Mouse (Mus musculus) limb, embryonic 13.5 days (tissue): ENCODE results near the gene Clk2. TPM values are rescaled to one million over a fixed set of nuclear protein-coding genes. Genes with fewer than 3 reads are reported as not detected.
"Not testable (repeated sequence)": the region's sequence is repeated elsewhere in the genome, so short reads cannot be mapped to it uniquely, and the experiment has no call there.

Source experiments
- ATAC-seq: fragments of 200-750 bp; cut with Nextera tagmentation; 2 replicates; pipeline ENCODE4 v1.8.0; 2017; ENCODE audit warnings: low read depth, moderate number of reproducible peaks, moderate TSS enrichment; ENCODE audit not compliant: low FRiP score
- H3K27ac ChIP-seq: fragments of 300-500 bp; sonication (generic); 2 replicates; pipeline ENCODE4 v1.5.1; 2015; ENCODE audit warnings: inconsistent platforms, mild to moderate bottlenecking, moderate library complexity
- H3K27me3 ChIP-seq: fragments of 300-500 bp; sonication (generic); 2 replicates; pipeline ENCODE4 v1.6.1; 2015; ENCODE audit warnings: mild to moderate bottlenecking, inconsistent platforms
- H3K36me3 ChIP-seq: fragments of 300-500 bp; sonication (generic); 2 replicates; pipeline ENCODE4 v1.6.1; 2015; ENCODE audit warnings: inconsistent platforms, mild to moderate bottlenecking, moderate library complexity
- H3K4me1 ChIP-seq: fragments of 300-500 bp; sonication (generic); 2 replicates; pipeline ENCODE4 v1.6.1; 2015; ENCODE audit warnings: inconsistent platforms
- H3K4me2 ChIP-seq: fragments of 300-500 bp; sonication (generic); replicated peaks from 2 replicates; pipeline ENCODE4 v1.6.1; 2015; ENCODE audit warnings: inconsistent platforms, mild to moderate bottlenecking, moderate library complexity
- H3K4me3 ChIP-seq: fragments of 300-500 bp; sonication (generic); 2 replicates; pipeline ENCODE4 v1.5.1; 2015; ENCODE audit warnings: moderate library complexity, mild to moderate bottlenecking, inconsistent platforms
- H3K9ac ChIP-seq: fragments of 300-500 bp; sonication (generic); 2 replicates; pipeline ENCODE4 v1.6.1; 2015; ENCODE audit warnings: mild to moderate bottlenecking, inconsistent platforms
- H3K9me3 ChIP-seq: fragments of 300-500 bp; sonication (generic); 2 replicates; pipeline ENCODE4 v1.6.1; 2016; ENCODE audit warnings: inconsistent platforms
- WGBS: fragments of 180-500 bp; shearing (Covaris S2); methylation state at CpG from one replicate; pipeline ENCODE4 v1.1.7; 2015; 5-methylcytosine and 5-hydroxymethylcytosine counted together
- polyA plus RNA-seq: library from polyadenylated mRNA; unstranded; fragments of >200 nt; fragmentation: Nextera tagmentation; extraction: Ambion mirVana; gene quantifications from 2 replicates; pipeline ENCODE4 v1.2.1, GENCODE M21; 2015

Gene Clk2
- polyA plus RNA-seq, 1 experiment from 2014 or later, result 32.3 TPM

DNA sequence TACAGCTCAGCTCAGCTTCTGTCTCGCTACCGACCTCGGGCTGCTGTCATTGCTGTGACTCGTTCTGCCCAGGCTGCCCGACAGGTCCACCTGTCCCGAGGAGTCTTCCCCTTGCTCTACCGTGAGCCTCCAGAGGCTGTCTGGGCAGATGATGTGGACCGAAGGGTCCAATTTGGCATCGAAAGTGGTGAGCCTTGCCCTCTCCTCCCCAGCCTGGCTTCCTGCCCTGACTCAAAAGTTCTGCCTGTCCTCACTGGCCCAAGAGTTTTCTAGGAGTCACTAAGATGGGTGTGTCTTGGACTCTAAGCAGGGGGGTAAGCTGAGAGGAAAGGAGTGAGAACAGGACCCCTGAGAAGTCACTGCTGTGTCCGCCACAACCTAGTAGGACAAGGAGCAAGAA is 19.8 kb upstream of the Clk2 start:
- no peaks in the 10 kb centered on the region for H3K36me3 ChIP-seq
- no peaks in the 10 kb centered on the region for H3K9me3 ChIP-seq
- H3K4me1 ChIP-seq, result peaks cover 7% of the 10 kb centered on the region
- no peak overlapping the region for H3K9ac ChIP-seq
- no peak overlapping the region for H3K4me2 ChIP-seq
- 61% methylated on average over 10 of the region's 10 CpGs for WGBS
- H3K27ac ChIP-seq, result no peak overlapping the region
- H3K4me3 ChIP-seq, result no peak overlapping the region
- H3K27me3 ChIP-seq, result peaks cover 43% of the 10 kb centered on the region
- ATAC-seq, result no peak

- Histone ChIP-seq H3K4me1 (peaks cover 7% of the 10 kb centered on the region), H3K36me3 (no peaks in the 10 kb centered on the region), H3K4me3 (no peak overlapping the region), H3K27ac (no peak overlapping the region), H3K27me3 (peaks cover 50% of the 10 kb centered on the region), H3K9me3 (no peaks in the 10 kb centered on the region), H3K9ac (no peak overlapping the region), H3K4me2 (no peak overlapping the region)
- no peak for ATAC-seq
- 15% methylated on average over 8 of the region's 8 CpGs for whole genome bisulfite sequencing
Observed at GRCm38 (mm10) chr3:89145566-89145965, 19.0 kb upstream of the Clk2 start.

DNA sequence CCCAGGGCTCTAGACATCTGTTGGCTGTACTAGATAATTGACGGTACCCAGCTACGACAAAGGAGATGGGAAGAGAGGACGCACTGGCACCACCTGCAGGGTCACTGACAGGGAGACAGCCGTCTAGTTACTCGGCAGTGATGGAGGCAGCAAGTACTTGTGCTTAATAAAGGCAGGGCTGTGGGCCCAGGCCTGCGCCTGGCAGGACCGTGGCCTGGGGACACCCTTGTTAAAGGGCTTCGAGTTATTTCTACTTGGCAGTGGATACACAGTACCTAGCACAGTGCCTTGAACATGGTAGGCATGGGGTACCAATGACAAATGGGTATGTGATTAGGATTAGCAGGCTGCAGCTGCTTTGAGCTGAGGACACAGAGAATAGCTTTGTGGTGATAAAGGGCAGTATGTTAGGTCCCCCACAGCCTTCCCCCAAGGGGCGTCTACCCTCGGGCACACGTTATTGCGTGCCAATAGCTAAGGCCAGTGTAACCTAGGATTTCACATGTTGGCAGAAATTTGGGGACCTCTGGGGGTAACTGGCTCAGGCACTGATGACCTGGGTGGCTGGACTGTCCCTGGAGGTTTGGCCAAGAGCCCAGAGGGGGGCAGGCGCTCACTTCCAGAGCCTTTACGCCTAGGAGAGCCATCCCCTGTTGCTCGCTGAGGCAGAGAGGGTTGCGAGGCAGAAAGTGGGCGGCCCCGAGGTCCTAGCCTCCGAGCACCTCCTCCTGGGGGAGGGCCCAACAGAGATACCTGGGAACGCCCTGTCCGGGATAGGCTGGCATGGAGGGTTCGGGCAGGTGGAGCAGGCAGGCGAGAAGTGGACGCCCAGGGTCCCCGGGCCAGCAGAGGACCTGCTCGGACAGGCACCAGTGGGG is 17.3 kb upstream of the Clk2 start:
- Histone ChIP-seq H3K36me3 (no peaks in the 10 kb centered on the region), H3K9me3 (no peaks in the 10 kb centered on the region), H3K4me2 (peak overlapping the region; percentile 63), H3K4me3 (peak overlapping the region; percentile 35), H3K9ac (peak overlapping the region; percentile 55), H3K27ac (no peak overlapping the region), H3K4me1 (peaks cover 7% of the 10 kb centered on the region), H3K27me3 (peaks cover 65% of the 10 kb centered on the region)
- peak; percentile 53; the same call in 1 of the 2 replicates for ATAC-seq
- WGBS, result 23% methylated on average over 26 of the region's 26 CpGs

- no peak overlapping the region for H3K27ac ChIP-seq
- peak overlapping the region; percentile 55 for H3K9ac ChIP-seq
- 5% methylated on average over 15 of the region's 15 CpGs for WGBS
- no peak for ATAC-seq
- no peaks in the 10 kb centered on the region for H3K9me3 ChIP-seq
- H3K36me3 ChIP-seq, result no peaks in the 10 kb centered on the region
- peaks cover 7% of the 10 kb centered on the region for H3K4me1 ChIP-seq
- H3K4me2 ChIP-seq, result peak overlapping the region; percentile 63
- peak overlapping the region; percentile 35 for H3K4me3 ChIP-seq
- peaks cover 71% of the 10 kb centered on the region for H3K27me3 ChIP-seq
Observed at GRCm38 (mm10) chr3:89147979-89148311, 16.6 kb upstream of the Clk2 start.

DNA sequence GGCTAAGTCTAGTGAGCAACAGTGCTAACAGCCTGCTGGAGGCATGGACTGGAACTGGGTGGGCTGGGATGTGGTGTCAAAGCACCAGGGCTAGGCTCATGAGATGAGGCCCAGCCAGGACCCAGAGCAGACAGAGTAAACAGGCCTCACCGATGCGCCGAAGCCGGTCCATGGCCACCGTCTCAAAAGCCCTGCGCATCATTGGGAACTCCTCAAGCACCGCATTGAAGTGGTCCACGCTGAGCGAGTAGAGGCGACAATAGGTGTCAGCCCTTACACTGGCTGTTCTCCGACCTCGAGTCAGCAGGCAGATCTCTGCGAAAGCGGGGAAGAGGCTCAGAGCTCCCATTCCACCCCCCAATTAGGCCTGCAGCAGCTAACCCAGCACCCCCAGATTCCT is 16.0 kb upstream of the Clk2 start:
- Histone ChIP-seq H3K4me1 (peaks cover 7% of the 10 kb centered on the region), H3K4me3 (no peak overlapping the region), H3K27me3 (peaks cover 72% of the 10 kb centered on the region), H3K27ac (no peak overlapping the region), H3K9ac (no peak overlapping the region), H3K9me3 (no peaks in the 10 kb centered on the region), H3K36me3 (no peaks in the 10 kb centered on the region), H3K4me2 (peak overlapping the region; percentile 63; the same call in 1 of the 2 replicates)
- 73% methylated on average over 14 of the region's 14 CpGs for WGBS
- ATAC-seq, result no peak

- WGBS, result 41% methylated on average over 17 of the region's 17 CpGs
- peaks cover 57% of the 10 kb centered on the region for H3K27me3 ChIP-seq
- H3K4me2 ChIP-seq, result no peak overlapping the region
- no peak overlapping the region for H3K4me3 ChIP-seq
- no peak for ATAC-seq
- H3K36me3 ChIP-seq, result no peaks in the 10 kb centered on the region
- no peaks in the 10 kb centered on the region for H3K9me3 ChIP-seq
- no peak overlapping the region for H3K9ac ChIP-seq
- peaks cover 7% of the 10 kb centered on the region for H3K4me1 ChIP-seq
- no peak overlapping the region for H3K27ac ChIP-seq
Observed at GRCm38 (mm10) chr3:89152084-89152835, 12.3 kb upstream of the Clk2 start.

DNA sequence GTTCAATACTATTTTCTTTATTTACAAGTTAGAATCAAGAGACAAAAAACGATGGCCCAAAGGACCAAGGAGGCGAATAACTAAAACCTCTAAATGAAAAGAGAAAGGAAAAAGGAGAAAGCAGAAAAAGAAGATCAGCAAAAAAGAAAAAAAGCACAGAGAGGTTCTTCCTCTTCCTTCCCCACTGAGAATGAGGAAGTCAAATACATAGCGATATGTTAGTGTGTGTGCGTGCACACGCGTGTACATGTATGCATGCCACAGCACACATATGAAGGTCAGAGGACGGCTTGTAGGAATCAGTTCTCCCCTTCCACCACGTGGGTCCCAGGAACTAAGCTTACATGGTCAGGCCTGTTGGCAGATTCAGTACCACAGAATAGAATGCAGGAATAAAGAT is 7.6 kb upstream of the Clk2 start:
- WGBS, result 85% methylated on average over 8 of the region's 8 CpGs
- Histone ChIP-seq H3K27ac (no peak overlapping the region), H3K4me2 (no peak overlapping the region), H3K4me3 (no peak overlapping the region), H3K36me3 (no peaks in the 10 kb centered on the region), H3K9ac (no peak overlapping the region), H3K4me1 (peaks cover 20% of the 10 kb centered on the region), H3K9me3 (no peaks in the 10 kb centered on the region), H3K27me3 (peaks cover 40% of the 10 kb centered on the region)
- ATAC-seq, result no peak

- H3K36me3 ChIP-seq, result no peaks in the 10 kb centered on the region
- no peak for ATAC-seq
- 15% methylated on average over 7 of the region's 7 CpGs for WGBS
- H3K4me1 ChIP-seq, result peaks cover 20% of the 10 kb centered on the region
- H3K9ac ChIP-seq, result no peak overlapping the region
- peaks cover 30% of the 10 kb centered on the region for H3K27me3 ChIP-seq
- peak overlapping the region; percentile 59; the same call in 1 of the 2 replicates for H3K4me3 ChIP-seq
- H3K9me3 ChIP-seq, result no peaks in the 10 kb centered on the region
- H3K27ac ChIP-seq, result no peak overlapping the region
- peak overlapping the region; percentile 94 for H3K4me2 ChIP-seq
Observed at GRCm38 (mm10) chr3:89158651-89159050, 5.9 kb upstream of the Clk2 start.

GRCm38 (mm10) chr3:89159211-89159610 is 5.4 kb upstream of the Clk2 start:
- H3K9ac ChIP-seq, result peak overlapping the region; percentile 63; the same call in 1 of the 2 replicates
- peak overlapping the region; percentile 94 for H3K4me2 ChIP-seq
- H3K4me3 ChIP-seq, result peak overlapping the region; percentile 59
- no peaks in the 10 kb centered on the region for H3K36me3 ChIP-seq
- no peaks in the 10 kb centered on the region for H3K9me3 ChIP-seq
- WGBS, result 1% methylated on average over 13 of the region's 13 CpGs
- ATAC-seq, result no peak
- no peak overlapping the region for H3K27ac ChIP-seq
- H3K27me3 ChIP-seq, result peaks cover 30% of the 10 kb centered on the region
- peaks cover 26% of the 10 kb centered on the region for H3K4me1 ChIP-seq

- peak within 1 kb of the TSS; percentile 94 for H3K4me2 ChIP-seq
- peak within 1 kb of the TSS; percentile 63 for H3K9ac ChIP-seq
- H3K9me3 ChIP-seq, result no peaks in the 10 kb centered on the region
- no peak within 1 kb of the TSS for H3K27ac ChIP-seq
- peaks cover 26% of the 10 kb centered on the region for H3K4me1 ChIP-seq
- H3K36me3 ChIP-seq, result no peaks in the 10 kb centered on the region
- peak within 1 kb of the TSS; percentile 59 for H3K4me3 ChIP-seq
- peaks cover 30% of the 10 kb centered on the region for H3K27me3 ChIP-seq
- WGBS, result under 1% methylated on average over 66 of the region's 66 CpGs
- ATAC-seq, result peak; percentile 55; the same call in 1 of the 2 replicates
Observed at GRCm38 (mm10) chr3:89159616-89160344, 4.8 kb upstream of the Clk2 start, which contains the start of gene Hcn3. Hcn3 (minus strand) TSS chr3:89160196.

GRCm38 (mm10) chr3:89161207-89161606 is 3.4 kb upstream of the Clk2 start:
- ATAC-seq, H3K9me3 ChIP-seq, H3K9ac ChIP-seq, H3K4me3 ChIP-seq, H3K27ac ChIP-seq, H3K36me3 ChIP-seq, H3K4me2 ChIP-seq: not testable (repeated sequence)
- Histone ChIP-seq H3K27me3 (peaks cover 30% of the 10 kb centered on the region), H3K4me1 (peaks cover 35% of the 10 kb centered on the region)

- peaks cover 40% of the 10 kb centered on the region for H3K4me1 ChIP-seq
- H3K4me2 ChIP-seq, result no peak overlapping the region
- ATAC-seq, result no peak
- peaks cover 30% of the 10 kb centered on the region for H3K27me3 ChIP-seq
- H3K4me3 ChIP-seq, result no peak overlapping the region
- H3K9ac ChIP-seq, result no peak overlapping the region
- no peaks in the 10 kb centered on the region for H3K9me3 ChIP-seq
- H3K27ac ChIP-seq, result no peak overlapping the region
- WGBS, result 80% methylated on average over 4 of the region's 4 CpGs
- peaks cover 7% of the 10 kb centered on the region for H3K36me3 ChIP-seq
Observed at GRCm38 (mm10) chr3:89161786-89162185, 2.8 kb upstream of the Clk2 start.
